Mouse (Mus musculus): ENCODE data around the gene Col5a1.
A peak's percentile ranks its signal among the peaks of the same experiment; 100 is the strongest.

Col5a1 gene

GRCm38 (mm10) chr2:27981066-27981465, 94.8 kb downstream of the Col5a1 start:
- DNase-seq: no peak

GRCm38 (mm10) chr2:27981621-27982535, 95.7 kb downstream of the Col5a1 start:
- DNase-seq: no peak

DNA sequence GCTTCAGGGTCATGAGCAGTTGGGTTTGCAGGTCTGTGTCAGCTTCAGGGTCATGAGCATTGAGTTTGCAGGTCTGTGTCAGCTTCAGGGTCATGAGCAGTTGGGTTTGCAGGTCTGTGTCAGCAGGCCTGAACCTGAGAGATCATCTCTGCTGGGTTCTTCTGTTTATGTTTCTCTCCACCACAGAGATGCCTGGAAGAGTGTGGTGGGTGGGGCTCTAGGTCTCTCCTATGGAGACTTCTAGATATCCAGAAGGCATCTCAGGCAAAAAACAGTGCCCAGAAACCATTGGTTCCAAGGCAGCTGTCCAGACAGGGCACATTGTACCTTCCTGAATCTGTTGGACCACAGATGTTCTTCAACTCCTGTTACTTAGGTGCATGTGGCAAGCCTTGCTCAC, 96.9 kb downstream of the Col5a1 start:
- no peak for DNase-seq

DNA sequence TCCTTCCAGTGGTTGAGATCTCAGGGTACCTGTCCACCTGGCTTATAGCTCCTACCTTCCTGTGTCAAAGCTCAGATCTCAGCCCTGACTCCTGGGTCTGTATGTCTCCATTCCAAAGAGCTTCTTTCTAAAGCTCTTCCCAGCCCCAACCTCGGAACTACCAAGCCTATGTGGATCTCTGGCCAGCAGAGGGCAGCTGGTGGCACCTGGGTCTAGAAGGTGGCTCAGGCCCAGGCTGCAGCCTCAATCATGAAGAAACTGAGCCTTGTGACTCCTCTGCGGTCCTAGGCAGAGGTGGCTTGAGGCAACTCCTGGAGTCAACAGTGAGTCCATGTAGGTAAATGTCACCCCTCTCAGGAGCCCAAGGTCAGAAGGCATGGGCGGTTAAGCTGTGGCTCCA, 97.7 kb downstream of the Col5a1 start:
- peak; percentile 64 for DNase-seq

- DNase-seq: no peak
These were observed 100.5 kb downstream of the Col5a1 start for GRCm38 (mm10) chr2:27986751-27987150.

GRCm38 (mm10) chr2:27990430-27991211, 104.4 kb downstream of the Col5a1 start:
- DNase-seq: no peak

DNA sequence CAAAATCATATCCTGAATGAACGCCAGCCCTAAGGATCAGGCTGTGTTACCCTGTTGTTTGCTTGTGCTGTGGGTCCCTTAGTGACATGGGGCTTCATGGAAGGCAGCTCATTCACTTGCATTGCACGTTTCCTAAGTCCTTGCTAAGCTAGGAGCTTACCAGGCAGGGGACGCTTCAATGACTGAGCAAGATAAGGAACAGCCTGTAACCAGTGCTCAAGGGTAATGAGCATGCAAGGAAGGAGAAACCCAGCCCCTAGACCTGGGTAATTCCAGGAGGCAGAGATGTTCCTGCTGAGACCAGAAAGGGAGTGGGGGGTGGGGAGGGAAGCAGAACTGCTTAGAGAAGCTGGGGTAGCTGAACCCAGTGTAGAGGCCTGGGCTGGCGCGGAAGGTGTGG, 107.2 kb downstream of the Col5a1 start:
- no peak for DNase-seq

GRCm38 (mm10) chr2:27999996-28000583, 113.9 kb downstream of the Col5a1 start:
- DNase-seq: no peak

GRCm38 (mm10) chr2:28000660-28001059, 114.4 kb downstream of the Col5a1 start:
- no peak for DNase-seq

- peak; percentile 12 for DNase-seq
These were observed 115.0 kb downstream of the Col5a1 start for GRCm38 (mm10) chr2:28001206-28001605.

DNA sequence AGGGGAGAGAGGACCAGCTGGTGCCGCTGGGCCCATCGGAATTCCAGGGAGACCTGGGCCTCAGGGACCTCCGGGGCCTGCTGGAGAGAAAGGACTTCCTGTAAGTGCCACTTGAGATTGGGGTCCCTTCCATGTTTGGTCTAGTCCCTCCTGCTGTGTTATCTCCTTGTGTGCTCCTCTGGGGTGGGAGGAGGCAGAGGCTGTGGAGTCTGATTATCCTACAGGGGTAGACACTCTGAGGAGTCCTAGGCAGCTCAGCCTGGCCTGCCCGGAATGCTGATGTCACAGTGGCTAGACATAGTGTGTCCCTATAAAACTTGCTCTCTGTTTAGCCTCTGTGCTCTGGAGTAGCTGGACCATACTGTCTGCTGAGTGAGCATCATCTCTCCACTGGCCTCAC, 119.0 kb downstream of the Col5a1 start:
- no peak for DNase-seq

GRCm38 (mm10) chr2:28008261-28008660, 122.0 kb downstream of the Col5a1 start:
- DNase-seq: no peak

DNA sequence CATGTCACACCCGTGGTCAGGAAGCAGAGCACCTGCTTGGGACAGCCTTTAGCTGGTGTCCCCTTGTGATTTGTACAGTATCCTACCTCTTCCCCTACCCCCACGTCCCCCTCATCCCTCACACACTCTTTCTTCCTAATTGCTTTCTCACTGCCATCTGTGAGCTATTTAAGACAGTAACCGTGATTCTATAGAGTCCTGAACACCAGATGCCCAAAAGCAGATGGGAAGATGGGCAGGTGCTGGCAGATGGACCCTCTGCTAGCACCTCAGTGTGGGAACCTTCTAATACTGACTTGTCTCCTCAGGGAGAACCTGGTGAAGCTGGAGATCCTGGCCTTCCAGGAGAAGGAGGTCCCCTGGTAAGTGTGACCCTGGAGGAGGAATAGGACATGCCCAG, 126.1 kb downstream of the Col5a1 start:
- no peak for DNase-seq

DNA sequence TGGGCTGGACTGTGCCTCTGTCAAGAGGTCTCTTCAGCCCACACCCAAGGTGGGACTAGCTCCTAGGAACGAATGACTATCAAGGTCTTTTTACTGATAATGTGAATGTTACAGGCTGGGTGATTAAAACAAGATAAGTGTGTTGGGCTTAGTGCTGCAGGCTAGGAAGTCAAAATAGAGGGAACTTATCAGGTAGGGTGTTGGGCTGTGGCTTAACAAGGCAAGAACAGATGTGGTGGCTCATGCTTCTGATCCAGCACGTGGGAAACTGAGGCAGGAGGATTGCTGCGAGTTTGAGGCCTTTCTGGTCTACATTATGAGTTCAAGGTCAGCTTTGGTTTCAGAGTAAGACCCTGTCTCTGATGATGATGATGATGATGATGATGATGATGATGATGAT, 128.6 kb downstream of the Col5a1 start:
- no peak for DNase-seq

GRCm38 (mm10) chr2:28024416-28024815, 138.2 kb downstream of the Col5a1 start:
- no peak for DNase-seq

DNA sequence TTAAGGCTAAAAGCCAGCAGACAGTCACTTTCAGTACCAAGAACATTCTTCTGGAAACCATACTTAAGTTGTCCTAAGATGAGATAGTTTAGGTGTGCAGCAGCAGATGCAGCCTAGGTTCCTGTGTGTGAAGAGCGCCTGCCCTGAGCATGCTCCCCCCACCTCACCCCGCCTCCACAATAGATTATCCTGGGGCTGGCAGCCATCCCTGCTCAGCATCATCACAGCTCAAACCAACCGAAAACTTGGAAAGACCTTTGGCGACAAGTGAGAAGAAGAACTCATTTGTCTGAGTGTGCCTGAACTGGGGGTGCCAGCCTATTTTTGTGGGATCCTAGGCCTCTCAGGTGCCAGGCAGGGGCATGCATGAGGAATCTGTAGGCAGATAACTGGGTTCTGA, 139.6 kb downstream of the Col5a1 start:
- no peak for DNase-seq

DNA sequence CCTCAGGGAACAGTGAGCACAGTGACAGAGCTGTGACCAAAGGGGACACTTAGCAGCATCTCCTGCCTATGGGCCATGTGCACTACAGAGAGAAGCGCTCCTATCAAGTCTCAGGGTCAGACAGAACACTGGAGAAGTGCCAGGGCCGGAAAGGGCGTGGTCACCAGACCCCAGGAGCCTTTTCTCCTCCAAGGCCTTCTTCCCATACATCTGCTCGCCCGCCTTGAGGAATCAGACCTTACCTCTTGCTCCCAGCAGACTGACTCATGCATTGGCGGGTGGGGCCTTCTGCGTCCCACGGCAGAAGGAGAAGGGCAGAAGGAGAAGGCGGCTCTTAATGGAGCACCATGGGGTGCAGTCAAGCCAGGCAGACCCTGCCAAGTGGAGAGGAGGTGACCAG, 145.6 kb downstream of the Col5a1 start:
- DNase-seq: no peak

DNA sequence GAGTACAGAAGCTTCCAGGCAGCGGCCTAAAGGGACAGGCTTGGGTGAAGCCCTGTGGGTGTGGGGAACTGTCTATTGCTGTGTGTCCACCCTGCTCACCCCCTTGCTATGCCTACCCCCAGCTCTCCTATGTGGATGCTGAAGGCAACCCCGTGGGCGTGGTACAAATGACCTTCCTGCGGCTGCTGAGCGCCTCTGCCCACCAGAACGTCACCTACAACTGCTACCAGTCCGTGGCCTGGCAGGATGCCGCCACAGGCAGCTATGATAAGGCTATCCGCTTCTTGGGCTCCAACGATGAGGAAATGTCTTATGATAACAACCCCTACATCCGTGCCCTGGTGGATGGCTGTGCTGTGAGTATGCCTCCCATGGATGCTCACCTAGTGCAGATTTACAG, 146.2 kb downstream of the Col5a1 start:
- DNase-seq: no peak

DNA sequence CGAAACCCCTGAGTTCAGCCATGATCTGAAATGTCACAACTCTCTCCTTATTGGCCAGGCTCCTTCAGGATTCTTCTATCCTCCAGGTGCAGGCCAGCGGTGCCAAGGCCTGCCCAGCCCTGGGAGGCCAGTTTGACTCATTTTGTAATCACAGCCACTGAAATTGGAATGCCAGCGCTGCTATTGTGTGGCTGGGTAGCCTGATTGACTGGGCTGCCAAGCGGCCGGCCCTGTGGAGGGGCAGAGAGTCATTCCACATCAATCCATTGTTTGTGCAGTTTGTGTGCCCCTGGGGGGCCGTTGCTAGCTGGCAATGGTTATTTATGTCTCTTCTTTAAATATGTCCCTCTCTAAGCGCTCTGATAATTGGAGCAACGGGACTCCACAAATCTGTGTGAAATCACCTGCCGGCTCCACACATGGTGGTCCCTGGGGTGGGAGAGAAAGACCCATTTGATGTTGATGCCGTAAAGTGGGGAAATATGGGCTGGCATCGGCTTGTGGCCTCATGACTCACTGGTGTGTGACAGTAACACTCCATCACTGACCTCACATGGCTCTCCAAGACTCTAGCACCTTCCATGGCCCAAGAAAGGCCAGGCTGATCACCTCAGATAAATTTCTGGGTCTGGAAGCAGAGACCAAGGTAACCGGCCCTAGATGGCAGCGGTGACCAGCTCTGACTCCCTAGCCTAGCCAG, 147.9 kb downstream of the Col5a1 start:
- DNase-seq: no peak

DNA sequence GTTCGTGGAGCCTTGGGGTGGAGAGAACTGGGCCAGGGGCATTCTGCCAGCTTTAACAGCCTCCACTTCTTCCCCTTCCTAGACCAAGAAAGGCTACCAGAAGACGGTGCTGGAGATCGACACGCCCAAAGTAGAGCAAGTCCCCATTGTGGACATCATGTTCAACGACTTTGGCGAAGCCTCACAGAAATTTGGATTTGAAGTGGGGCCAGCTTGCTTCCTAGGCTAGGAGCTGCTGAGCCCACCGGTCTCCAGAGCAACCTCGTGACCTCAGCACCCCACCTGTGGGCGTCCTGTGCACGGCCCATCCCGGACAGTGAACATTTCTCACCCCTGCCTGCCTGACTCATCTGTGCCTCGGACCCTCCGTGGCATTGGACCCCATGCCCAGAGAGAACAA, 150.6 kb downstream of the Col5a1 start:
- DNase-seq: no peak

DNA sequence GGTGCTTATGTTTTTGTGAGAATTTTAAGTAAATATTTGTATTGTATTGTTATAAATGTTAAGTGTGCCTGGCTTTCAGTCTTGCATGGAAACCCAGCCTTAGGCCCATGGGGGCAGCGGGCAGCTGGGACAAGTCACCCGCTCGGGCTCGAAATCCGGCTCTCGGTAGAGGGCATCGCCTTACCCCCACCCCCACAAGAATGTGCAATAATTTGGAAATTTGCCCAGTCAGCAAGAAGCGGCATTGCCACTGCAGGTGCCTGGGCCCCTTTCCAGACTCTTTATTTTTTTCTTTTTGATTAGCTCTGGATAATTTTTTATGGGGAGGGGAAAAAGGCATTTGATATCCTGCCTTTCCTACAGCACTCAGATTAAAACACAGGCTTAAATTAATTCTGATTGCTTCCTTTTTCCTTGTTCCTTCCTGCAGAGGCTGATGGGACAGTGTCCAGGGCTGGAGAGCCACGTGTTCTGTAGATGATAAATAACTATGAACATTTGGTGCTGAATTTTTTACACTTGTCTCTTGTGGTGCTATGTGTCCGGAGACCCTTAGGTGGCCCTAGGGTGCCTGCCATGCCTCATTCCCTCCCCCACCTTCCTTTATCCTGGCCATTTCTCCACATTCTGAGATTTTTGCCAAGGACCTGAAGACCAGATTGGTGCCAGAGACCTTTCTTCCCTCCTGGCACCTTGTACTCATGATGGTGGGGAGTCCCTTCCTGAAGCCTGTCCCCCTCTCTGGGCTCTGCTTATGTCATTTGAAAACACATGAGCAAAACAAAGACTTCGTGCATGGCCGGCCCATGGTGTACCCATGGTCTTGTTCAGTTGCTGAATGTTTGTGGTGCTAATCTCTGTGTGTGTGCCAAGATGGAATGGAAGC, 151.5 kb downstream of the Col5a1 start:
- DNase-seq: peak; percentile 17
